Mouse (Mus musculus): ENCODE measurements around the gene Rgl1.

Gene Rgl1

GRCm38 (mm10) chr1:152720969-152721368 lies 45.2 kb downstream of the Rgl1 start:
- no peak for DNase-seq (ENCODE audit: extremely low read depth, low read depth)

GRCm38 (mm10) chr1:152718200-152718599 lies 48.0 kb downstream of the Rgl1 start:
- DNase-seq (ENCODE audit: extremely low read depth, low read depth), result no peak

- no peak for DNase-seq (ENCODE audit: extremely low read depth, low read depth)
Measured at GRCm38 (mm10) chr1:152717329-152717728, 48.8 kb downstream of the Rgl1 start.

- DNase-seq (ENCODE audit: extremely low read depth, low read depth), result no peak
Measured at GRCm38 (mm10) chr1:152714405-152714804, 51.7 kb downstream of the Rgl1 start.

- DNase-seq (ENCODE audit: extremely low read depth, low read depth), result no peak
Measured at GRCm38 (mm10) chr1:152713924-152714323, 52.2 kb downstream of the Rgl1 start.

- no peak for DNase-seq (ENCODE audit: extremely low read depth, low read depth)
Measured at GRCm38 (mm10) chr1:152711037-152711436, 55.1 kb downstream of the Rgl1 start.

- no peak for DNase-seq (ENCODE audit: extremely low read depth, low read depth)
Measured at GRCm38 (mm10) chr1:152707560-152707959, 58.6 kb downstream of the Rgl1 start.

- no peak for DNase-seq (ENCODE audit: extremely low read depth, low read depth)
Measured at GRCm38 (mm10) chr1:152703941-152704340, 62.2 kb downstream of the Rgl1 start.

GRCm38 (mm10) chr1:152702920-152703319 lies 63.2 kb downstream of the Rgl1 start:
- no peak for DNase-seq (ENCODE audit: extremely low read depth, low read depth)

- DNase-seq (ENCODE audit: extremely low read depth, low read depth), result no peak
Measured at GRCm38 (mm10) chr1:152701066-152701465, 65.1 kb downstream of the Rgl1 start.

GRCm38 (mm10) chr1:152697341-152697740 lies 68.8 kb downstream of the Rgl1 start:
- no peak for DNase-seq (ENCODE audit: extremely low read depth, low read depth)

- no peak for DNase-seq (ENCODE audit: extremely low read depth, low read depth)
Measured at GRCm38 (mm10) chr1:152695491-152695890, 70.7 kb downstream of the Rgl1 start.

- no peak for DNase-seq (ENCODE audit: extremely low read depth, low read depth)
Measured at GRCm38 (mm10) chr1:152689968-152690367, 76.2 kb downstream of the Rgl1 start.

- no peak for DNase-seq (ENCODE audit: extremely low read depth, low read depth)
Measured at GRCm38 (mm10) chr1:152687733-152688181, 78.4 kb downstream of the Rgl1 start.

- no peak for DNase-seq (ENCODE audit: extremely low read depth, low read depth)
Measured at GRCm38 (mm10) chr1:152687099-152687730, 78.9 kb downstream of the Rgl1 start.

- no peak for DNase-seq (ENCODE audit: extremely low read depth, low read depth)
Measured at GRCm38 (mm10) chr1:152685531-152685930, 80.6 kb downstream of the Rgl1 start.

GRCm38 (mm10) chr1:152682368-152683194 lies 83.6 kb downstream of the Rgl1 start:
- no peak for DNase-seq (ENCODE audit: extremely low read depth, low read depth)

- no peak for DNase-seq (ENCODE audit: extremely low read depth, low read depth)
Measured at GRCm38 (mm10) chr1:152681676-152682367, 84.3 kb downstream of the Rgl1 start.

- no peak for DNase-seq (ENCODE audit: extremely low read depth, low read depth)
Measured at GRCm38 (mm10) chr1:152681116-152681515, 85.0 kb downstream of the Rgl1 start.

- no peak for DNase-seq (ENCODE audit: extremely low read depth, low read depth)
Measured at GRCm38 (mm10) chr1:152678451-152678850, 87.7 kb downstream of the Rgl1 start.

- no peak for DNase-seq (ENCODE audit: extremely low read depth, low read depth)
Measured at GRCm38 (mm10) chr1:152677482-152678211, 88.5 kb downstream of the Rgl1 start.

Data from MEL-GATA-1-ER (cell line).